Mouse (Mus musculus): ENCODE results near the gene Dock9.
A peak's percentile ranks its signal among the peaks of the same experiment; 100 is the strongest.

The Dock9 gene

DNA sequence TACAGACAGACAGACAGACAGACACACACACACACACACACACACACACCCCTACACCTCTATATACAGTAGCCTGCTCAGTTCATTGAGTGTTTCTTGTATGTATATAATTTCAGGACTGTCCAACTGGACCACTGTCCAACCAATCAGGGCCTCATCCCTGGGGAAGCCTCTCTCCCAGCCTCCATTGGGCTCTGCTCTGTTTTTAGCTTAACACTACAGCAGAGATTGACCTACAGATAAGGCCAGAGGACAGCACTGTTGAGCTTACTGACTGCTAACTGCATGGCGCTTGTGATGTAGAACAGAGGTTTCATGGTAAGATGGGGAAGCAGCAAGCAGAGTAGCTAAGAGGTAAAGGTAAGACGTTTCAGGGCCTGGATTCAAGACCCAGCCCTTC, 5.7 kb downstream of the Dock9 start:
- DNase-seq (ENCODE audit: low read depth, low spot score), result no peak

GRCm38 (mm10) chr14:121791112-121791511, 6.5 kb downstream of the Dock9 start:
- DNase-seq (ENCODE audit: low read depth, low spot score), result no peak

DNA sequence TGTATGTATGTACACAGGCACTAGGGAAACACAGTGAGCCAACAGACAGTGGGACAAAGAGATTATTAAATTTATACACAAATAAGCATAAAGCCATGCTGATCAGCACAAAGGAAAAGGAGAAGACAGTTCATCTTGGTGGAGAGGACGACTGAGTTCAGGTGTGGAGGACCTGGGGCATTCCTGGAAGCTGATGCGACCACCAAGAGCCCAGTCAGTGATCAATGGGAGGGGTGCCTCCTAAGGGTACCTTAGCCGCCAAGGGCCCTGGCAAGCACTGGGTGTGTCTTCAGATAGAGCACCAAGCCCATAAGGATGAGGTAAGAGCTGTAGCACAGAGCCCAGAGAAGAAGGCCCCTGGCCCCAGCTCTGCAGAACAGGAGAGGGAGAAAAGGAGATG, 8.4 kb downstream of the Dock9 start:
- no peak for DNase-seq (ENCODE audit: low read depth, low spot score)

- no peak for DNase-seq (ENCODE audit: low read depth, low spot score)
These were observed 9.2 kb downstream of the Dock9 start for GRCm38 (mm10) chr14:121788451-121788850.

DNA sequence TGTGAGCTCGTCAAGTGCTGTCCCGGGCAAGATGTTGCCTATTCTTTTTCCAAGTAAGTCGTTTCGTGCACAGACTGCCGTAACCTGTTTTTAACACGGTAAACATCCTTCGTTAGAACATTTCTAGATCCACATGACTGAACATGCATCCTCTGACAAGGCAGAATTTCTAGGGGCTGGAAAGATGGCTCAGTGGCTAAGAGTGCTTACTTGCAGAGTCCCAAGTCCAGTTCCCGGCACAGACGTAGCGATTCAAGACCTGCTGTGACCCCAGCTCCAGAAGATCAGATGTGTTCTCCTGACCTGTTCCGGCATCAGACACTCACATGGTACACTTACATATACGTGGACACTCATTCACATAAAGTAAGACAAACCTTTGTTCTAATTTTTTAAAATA, 10.2 kb downstream of the Dock9 start:
- DNase-seq (ENCODE audit: low read depth, low spot score), result no peak

DNA sequence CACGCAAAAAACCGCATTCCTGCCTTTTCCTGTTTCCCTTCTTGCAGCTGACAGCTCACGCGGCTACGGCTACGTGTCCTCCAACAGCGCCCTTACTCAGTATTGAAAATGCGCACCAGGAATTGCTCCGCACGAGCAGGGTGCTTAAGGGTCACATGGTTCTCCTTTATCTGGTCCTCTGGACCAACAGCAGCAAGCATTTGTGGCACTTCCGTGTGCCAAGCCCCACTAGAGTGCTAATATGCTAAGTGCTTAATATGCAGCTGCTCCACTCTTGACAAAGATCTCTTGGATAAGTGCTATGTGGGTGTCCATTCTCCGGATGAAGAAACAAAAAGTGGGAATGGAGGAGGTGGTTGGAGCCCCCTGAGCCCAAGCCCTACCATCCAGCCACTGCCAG, 10.7 kb downstream of the Dock9 start:
- no peak for DNase-seq (ENCODE audit: low read depth, low spot score)

GRCm38 (mm10) chr14:121785394-121785793, 12.2 kb downstream of the Dock9 start:
- DNase-seq (ENCODE audit: low read depth, low spot score), result no peak

- DNase-seq (ENCODE audit: low read depth, low spot score), result no peak
These were observed 16.6 kb downstream of the Dock9 start for GRCm38 (mm10) chr14:121780942-121781531.

DNA sequence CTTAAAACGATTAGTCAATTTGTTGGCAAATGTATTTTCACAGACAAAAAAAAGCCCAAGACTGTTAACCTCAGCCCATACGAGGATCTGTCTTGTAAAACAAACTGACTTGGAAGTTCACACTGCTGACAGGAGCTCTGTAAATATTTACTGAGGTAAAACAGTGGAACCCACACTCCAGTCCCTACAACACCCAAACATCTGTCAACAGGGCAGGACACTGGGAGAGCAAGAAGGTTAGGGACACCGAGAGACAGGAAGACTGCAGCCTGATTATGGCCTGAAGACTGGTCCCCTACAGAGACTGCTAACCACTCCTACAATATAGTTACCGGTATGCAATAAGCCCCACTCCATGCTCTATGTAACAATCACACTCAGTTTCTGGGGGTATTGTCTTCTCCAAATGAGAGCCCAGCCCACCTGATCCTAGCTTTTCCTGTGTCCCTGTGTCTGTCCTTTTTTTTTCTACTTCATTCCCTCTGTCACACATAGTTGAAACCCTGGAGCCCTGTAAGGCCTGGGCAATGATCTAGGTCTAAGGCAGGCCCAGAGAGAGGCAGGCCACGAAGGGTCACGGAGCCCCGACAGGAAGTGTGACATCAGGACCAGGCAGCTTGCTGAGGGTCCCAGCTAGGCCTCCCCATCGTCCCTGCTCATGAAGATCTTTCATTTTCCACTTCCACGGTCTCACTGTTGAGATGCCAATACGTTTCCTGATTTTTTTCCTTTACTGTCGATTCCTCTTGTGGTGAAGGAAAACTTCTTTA, 17.3 kb downstream of the Dock9 start:
- DNase-seq (ENCODE audit: low read depth, low spot score), result no peak

DNA sequence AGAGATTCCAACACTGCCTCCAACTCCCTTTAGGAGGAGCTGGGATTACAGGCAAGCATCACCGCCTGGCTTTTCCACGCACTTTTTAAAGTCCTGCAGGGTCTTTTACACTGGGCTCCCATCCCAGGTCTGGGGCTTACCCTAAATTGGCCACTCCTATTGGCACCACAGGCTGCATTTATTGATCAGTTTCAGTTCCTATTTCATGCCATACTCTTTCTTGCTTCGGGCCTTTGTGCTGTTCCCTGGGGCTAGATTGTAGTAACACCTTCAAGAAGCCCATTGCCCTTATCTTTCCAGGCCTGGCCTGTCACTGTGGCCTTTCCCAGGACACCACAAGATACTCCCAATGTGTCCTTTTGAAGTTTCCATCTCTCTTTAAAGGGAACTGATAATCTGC, 18.0 kb downstream of the Dock9 start:
- DNase-seq (ENCODE audit: low read depth, low spot score), result no peak

GRCm38 (mm10) chr14:121777279-121777831, 20.3 kb downstream of the Dock9 start:
- no peak for DNase-seq (ENCODE audit: low read depth, low spot score)

DNA sequence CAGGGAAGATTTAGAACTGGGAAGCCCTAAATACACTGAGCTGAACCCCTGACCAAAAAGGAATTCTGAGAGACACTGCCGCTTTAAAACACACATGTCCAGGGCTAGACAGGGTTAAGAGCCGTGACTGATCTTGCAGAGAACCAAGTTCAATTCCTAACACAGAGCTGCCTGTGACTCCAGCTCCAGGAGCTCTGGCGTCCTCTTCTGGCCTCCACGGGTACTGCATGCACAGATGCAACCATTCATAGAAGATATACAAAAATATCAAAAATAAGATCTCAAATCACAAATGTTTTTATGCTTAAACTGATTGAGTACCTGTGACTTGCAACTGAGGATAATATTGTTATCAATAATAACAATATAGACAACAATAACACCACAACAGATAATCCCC, 20.9 kb downstream of the Dock9 start:
- DNase-seq (ENCODE audit: low read depth, low spot score), result no peak

DNA sequence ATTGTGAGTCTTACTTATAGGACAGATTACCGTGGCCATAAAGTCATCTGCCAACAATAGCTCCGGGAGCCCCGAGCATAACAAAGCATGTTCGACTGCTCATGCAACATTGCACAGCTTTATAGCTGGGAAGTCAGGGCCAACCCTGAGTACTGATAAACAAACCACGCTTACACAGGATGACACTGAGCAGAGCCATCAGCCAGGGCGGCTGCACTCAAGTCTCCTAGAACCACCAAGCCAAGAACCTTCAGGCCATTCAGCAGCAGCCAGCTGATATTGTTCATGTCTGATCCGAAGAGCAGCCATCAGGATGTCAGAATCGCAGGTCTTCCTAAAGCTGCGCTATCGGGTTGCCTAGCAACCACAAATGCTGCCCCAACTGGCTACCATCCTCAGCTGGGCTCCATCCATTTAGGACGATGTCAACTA, 35.6 kb downstream of the Dock9 start:
- DNase-seq (ENCODE audit: low read depth, low spot score), result no peak

GRCm38 (mm10) chr14:121760403-121760802, 37.2 kb downstream of the Dock9 start:
- DNase-seq (ENCODE audit: low read depth, low spot score), result no peak

DNA sequence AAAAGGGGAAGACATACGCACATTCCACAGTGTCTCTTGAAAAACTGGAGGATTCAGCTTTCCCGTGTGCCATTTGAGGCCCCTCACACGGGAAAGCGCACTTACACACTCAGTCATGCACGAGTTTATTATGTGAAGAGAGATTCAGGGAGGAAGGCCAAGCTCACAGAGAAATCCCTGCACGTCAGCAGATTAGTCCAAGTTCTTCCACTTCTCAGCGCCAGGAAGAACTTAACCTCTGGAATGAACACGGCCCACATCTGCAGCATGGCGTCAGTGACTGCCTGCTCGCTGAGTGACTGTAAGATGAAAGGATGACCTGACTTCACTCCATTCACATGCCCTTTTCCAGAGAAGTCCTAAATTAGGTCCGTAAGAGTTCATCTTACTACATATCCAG, 43.5 kb downstream of the Dock9 start:
- DNase-seq (ENCODE audit: low read depth, low spot score), result no peak

DNA sequence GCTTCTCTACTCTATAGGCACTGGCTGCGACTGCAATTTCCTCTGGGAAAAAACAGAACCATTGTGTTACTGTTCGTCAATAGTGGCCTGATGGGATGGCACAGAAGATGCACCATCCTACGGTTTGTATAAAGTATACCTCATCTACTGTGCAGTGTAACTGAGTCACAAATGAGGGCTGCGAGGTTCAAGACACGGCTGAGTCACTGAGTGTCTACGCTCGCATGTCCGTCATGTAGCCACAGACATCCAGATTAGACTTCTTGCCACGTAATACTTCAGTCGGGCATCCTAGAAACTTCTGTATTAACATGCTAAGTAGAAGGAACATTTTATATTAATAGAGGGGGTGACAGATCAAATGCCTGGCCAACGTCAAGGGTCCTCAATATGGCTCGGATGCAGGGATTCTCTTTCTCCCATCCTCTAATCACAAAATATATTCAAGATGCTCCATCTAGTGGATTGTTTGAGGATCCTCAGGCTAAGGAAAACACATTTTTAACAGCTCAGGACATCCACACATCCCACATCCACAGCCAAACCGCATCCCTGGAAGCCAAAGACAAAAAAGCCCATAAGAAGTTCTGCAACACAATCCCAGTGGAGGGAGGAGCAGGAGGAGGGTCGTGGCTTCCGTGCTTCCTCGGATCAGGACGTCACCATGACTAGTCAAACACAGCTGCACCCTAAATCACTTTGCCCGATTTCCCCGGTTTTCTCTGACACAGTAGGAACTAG, 44.8 kb downstream of the Dock9 start:
- DNase-seq (ENCODE audit: low read depth, low spot score), result no peak

GRCm38 (mm10) chr14:121749606-121750005, 48.0 kb downstream of the Dock9 start:
- DNase-seq (ENCODE audit: low read depth, low spot score), result peak; percentile 32

DNA sequence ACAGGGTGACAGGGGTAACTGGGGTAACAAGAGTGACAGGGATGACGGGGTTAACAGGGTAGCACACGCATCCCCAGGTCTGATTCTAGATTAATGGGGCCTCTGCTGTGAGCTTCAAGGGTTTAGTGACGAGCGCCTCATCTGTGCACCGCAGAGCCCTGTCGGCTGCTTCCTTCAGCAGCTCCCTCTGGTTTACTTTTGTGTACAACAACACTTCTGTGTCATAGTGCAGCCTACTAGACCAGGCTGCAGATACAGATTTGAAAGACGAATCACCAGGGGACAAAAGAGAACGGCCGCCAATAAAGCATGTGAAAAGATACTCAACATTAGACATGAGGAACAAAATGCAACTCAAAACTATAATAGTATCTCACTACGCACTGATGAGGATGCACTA, 48.6 kb downstream of the Dock9 start:
- DNase-seq (ENCODE audit: low read depth, low spot score), result no peak

DNA sequence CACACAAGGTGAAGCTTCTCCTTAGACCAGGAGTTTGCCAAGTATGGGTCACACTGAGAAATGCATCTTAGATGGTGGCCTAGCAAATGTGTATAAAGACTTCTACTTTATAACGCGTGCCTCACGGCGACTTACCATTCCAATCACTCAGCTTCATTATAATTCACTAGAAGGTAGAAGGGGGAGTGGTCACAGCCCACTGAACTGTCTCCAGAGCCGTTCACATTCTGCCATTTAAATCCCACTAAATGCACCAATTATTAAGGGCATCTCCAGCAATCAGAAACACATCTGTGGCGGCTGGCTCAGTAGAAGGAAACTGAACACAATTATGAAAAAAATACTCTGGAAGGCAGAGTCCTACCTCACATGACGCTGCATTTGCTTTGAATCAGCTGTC, 50.3 kb downstream of the Dock9 start:
- DNase-seq (ENCODE audit: low read depth, low spot score), result no peak

- no peak for DNase-seq (ENCODE audit: low read depth, low spot score)
These were observed 53.7 kb downstream of the Dock9 start for GRCm38 (mm10) chr14:121743787-121744417.

- no peak for DNase-seq (ENCODE audit: low read depth, low spot score)
These were observed 58.9 kb downstream of the Dock9 start for GRCm38 (mm10) chr14:121738431-121739403.

Measured in forelimb bud, embryonic 11.5 days (tissue).